Mouse (Mus musculus): Measurements from ENCODE around the gene Gm21319. TPM values are rescaled to one million over a fixed set of nuclear protein-coding genes. Genes with fewer than 3 reads are reported as not detected.
"Not testable (repeated sequence)": the region's sequence is repeated elsewhere in the genome, so short reads cannot be mapped to it uniquely, and the experiment has no call there.

Gene Gm21319
- not detected in 2 replicates for polyA plus RNA-seq (2011; ENCODE audit: insufficient read depth, insufficient read length, low replicate concordance, missing spikeins)

DNA sequence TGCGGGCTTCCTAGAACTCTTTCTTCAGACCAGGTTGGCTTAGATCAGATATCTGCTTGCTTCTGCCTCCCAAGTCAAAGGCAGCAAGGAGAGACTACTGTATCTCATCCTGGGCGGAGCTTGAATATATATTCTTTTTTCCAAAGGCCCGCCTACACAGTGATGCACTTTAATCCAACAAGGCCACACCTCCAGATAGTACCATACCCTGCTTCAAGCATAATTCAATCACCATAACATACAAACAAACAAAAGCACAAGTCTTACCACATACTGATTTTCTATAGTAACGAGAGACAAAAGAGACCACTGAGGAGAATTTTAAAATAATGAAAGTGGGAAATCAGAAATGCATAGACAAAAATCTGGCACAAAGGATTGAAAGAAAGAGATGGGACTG, at the start of gene Gm21319:
Gene Gm21319, minus strand, starts transcription at position 101 of the 400 bp plus-strand sequence.
- 89% methylated on average over 4 of the region's 4 CpGs for WGBS
- H3K27ac ChIP-seq (ENCODE audit: control insufficient read depth, insufficient read depth, low read depth, low read length, poor library complexity); H3K4me3 ChIP-seq (replicated peaks; ENCODE audit: control insufficient read depth, low read depth, low read length); H3K4me1 ChIP-seq (ENCODE audit: control insufficient read depth, insufficient read depth, low read length): not testable (repeated sequence)

DNA sequence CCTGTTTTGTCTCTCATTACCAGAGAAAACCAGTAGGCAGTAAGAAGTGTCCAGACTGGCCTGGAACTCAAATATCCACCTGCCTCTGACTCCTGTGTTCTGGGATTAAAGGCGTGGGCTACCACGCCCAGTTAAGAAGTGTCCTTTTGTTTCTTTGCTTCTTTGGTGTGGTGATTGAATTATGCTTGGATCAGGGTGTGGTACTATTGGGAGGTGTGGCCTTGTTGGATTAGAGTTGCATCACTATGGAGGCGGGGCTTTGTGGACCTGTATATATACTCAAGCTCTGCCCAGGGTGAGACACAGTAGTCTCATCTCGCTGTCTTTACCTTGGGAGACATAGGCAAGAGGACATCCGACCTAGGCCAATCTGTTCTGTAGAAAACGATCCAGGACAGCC, 40.7 kb upstream of the Gm21319 start, which contains the start of gene BB287469:
Gene BB287469, plus strand, starts transcription at position 301 of the 400 bp plus-strand sequence.
- WGBS, result 75% methylated on average over 5 of the region's 6 CpGs
- not testable (repeated sequence) for H3K4me1 ChIP-seq (ENCODE audit: control insufficient read depth, insufficient read depth, low read length); H3K4me3 ChIP-seq (replicated peaks; ENCODE audit: control insufficient read depth, low read depth, low read length); H3K27ac ChIP-seq (ENCODE audit: control insufficient read depth, insufficient read depth, low read depth, low read length, poor library complexity)

DNA sequence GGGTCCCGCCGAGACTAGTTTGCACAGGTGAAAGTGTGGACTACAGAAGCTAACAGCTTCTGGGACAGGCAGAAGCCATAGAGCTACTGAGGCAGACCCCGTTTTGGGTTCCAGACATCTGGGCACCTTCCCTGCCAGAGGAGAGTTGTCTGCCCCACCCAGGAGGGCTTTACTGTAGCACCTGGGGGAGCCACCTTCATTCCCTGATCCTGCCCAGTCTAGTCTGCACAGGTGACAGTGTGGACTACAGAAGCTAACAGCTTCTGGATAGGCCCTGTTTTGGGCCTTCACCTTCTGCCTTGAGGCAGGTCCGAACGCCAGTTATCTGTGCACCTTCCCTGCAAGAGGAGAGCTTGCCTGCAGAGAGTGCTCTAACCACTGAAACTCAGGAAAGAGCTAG, 22.4 kb upstream of the Gm21319 start:
- not testable (repeated sequence) for H3K4me3 ChIP-seq (replicated peaks; ENCODE audit: control insufficient read depth, low read depth, low read length); H3K27ac ChIP-seq (ENCODE audit: control insufficient read depth, insufficient read depth, low read depth, low read length, poor library complexity); H3K4me1 ChIP-seq (ENCODE audit: control insufficient read depth, insufficient read depth, low read length)
- WGBS, result 86% methylated on average over 5 of the region's 5 CpGs

DNA sequence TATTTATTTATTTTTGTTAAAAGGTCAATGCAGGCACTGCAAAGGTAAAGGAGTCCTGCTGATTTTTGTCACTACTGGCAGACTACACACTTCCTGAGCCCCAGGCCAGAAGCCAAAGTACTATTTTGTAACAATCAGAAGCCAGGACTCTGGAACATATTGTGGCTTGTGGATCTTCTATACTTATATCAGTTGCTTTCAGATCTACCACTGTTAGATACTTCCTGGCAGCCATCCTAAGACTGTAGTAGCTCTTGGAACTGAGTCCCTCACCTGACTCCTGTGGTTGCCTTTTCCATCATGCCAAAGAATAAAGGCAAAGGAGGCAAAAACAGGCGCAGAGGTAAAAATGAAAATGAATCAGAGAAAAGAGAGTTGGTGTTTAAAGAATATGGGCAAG, 19.7 kb upstream of the Gm21319 start, which contains the start of gene Gm21936:
Gene Gm21936, plus strand, starts transcription at position 301 of the 400 bp plus-strand sequence.
- H3K4me3 ChIP-seq (replicated peaks; ENCODE audit: control insufficient read depth, low read depth, low read length); H3K4me1 ChIP-seq (ENCODE audit: control insufficient read depth, insufficient read depth, low read length); H3K27ac ChIP-seq (ENCODE audit: control insufficient read depth, insufficient read depth, low read depth, low read length, poor library complexity): not testable (repeated sequence)
- WGBS, result 100% methylated on average over 1 of the region's 1 CpGs

Other genes starting within 250 kb of the Gm21319 start
- not detected in 2 replicates for gene Oog1, start 173.1 kb downstream of the Gm21319 start, polyA plus RNA-seq (2011; ENCODE audit: insufficient read depth, insufficient read length, low replicate concordance, missing spikeins)
- not detected in 2 replicates for gene Gm4027, start 156.9 kb downstream of the Gm21319 start, polyA plus RNA-seq (2011; ENCODE audit: insufficient read depth, insufficient read length, low replicate concordance, missing spikeins)
- not detected in 2 replicates for gene Gm16381, start 131.1 kb downstream of the Gm21319 start, polyA plus RNA-seq (2011; ENCODE audit: insufficient read depth, insufficient read length, low replicate concordance, missing spikeins)
- gene Gm21936, start 19.8 kb upstream of the Gm21319 start, polyA plus RNA-seq (2011; ENCODE audit: insufficient read depth, insufficient read length, low replicate concordance, missing spikeins), result not detected in 2 replicates
- gene BB287469, start 40.8 kb upstream of the Gm21319 start, polyA plus RNA-seq (2011; ENCODE audit: insufficient read depth, insufficient read length, low replicate concordance, missing spikeins), result not detected in 2 replicates
- not detected in 2 replicates for gene Gm2001, start 66.6 kb upstream of the Gm21319 start, polyA plus RNA-seq (2011; ENCODE audit: insufficient read depth, insufficient read length, low replicate concordance, missing spikeins)
- not detected in 2 replicates for gene Gm2016, start 98.3 kb upstream of the Gm21319 start, polyA plus RNA-seq (2011; ENCODE audit: insufficient read depth, insufficient read length, low replicate concordance, missing spikeins)
- not detected in 2 replicates for gene Gm2022, start 119.6 kb upstream of the Gm21319 start, polyA plus RNA-seq (2011; ENCODE audit: insufficient read depth, insufficient read length, low replicate concordance, missing spikeins)
- not detected in 2 replicates for gene Gm2035, start 144.1 kb upstream of the Gm21319 start, polyA plus RNA-seq (2011; ENCODE audit: insufficient read depth, insufficient read length, low replicate concordance, missing spikeins)
- 0.74 TPM in 1 of 2 replicates, not detected in the other for gene Gm2042, start 178.3 kb upstream of the Gm21319 start, polyA plus RNA-seq (2011; ENCODE audit: insufficient read depth, insufficient read length, low replicate concordance, missing spikeins)
- not detected in 2 replicates for gene Gm2075, start 236.1 kb upstream of the Gm21319 start, polyA plus RNA-seq (2011; ENCODE audit: insufficient read depth, insufficient read length, low replicate concordance, missing spikeins)
- not detected in 2 replicates for gene Gm6803, start 243.0 kb upstream of the Gm21319 start, polyA plus RNA-seq (2011; ENCODE audit: insufficient read depth, insufficient read length, low replicate concordance, missing spikeins)